Mouse (Mus musculus) neural tube, embryonic 13.5 days (tissue): ENCODE measurements around the gene Tjp3. TPM values are rescaled to one million over a fixed set of nuclear protein-coding genes. Genes with fewer than 3 reads are reported as not detected.
A peak's percentile ranks its signal among the peaks of the same experiment; 100 is the strongest.

Experiments used
- ATAC-seq: fragments of 200-750 bp; cut with Nextera tagmentation; 2 replicates; pipeline ENCODE4 v1.8.0; 2017; ENCODE audit warnings: low read depth, mild to moderate bottlenecking, moderate TSS enrichment, moderate library complexity
- H3K27ac ChIP-seq: fragments of 300-500 bp; sonication (generic); replicated peaks from 2 replicates; pipeline ENCODE4 v1.5.1; 2015; ENCODE audit warnings: moderate library complexity, mild to moderate bottlenecking, inconsistent platforms
- H3K27me3 ChIP-seq: fragments of 300-500 bp; sonication (generic); 2 replicates; pipeline ENCODE4 v1.6.1; 2015; ENCODE audit warnings: mild to moderate bottlenecking, inconsistent platforms
- H3K36me3 ChIP-seq: fragments of 300-500 bp; sonication (generic); 2 replicates; pipeline ENCODE4 v1.6.1; 2015; ENCODE audit warnings: mild to moderate bottlenecking, inconsistent platforms
- H3K4me1 ChIP-seq: fragments of 300-500 bp; sonication (generic); replicated peaks from 2 replicates; pipeline ENCODE4 v1.6.1; 2015; ENCODE audit warnings: inconsistent platforms
- H3K4me2 ChIP-seq: fragments of 300-500 bp; sonication (generic); 2 replicates; pipeline ENCODE4 v1.6.1; 2015; ENCODE audit warnings: inconsistent platforms, mild to moderate bottlenecking, moderate library complexity
- H3K4me3 ChIP-seq: fragments of 300-500 bp; sonication (generic); 2 replicates; pipeline ENCODE4 v1.5.1; 2015; ENCODE audit warnings: mild to moderate bottlenecking, inconsistent platforms
- H3K9ac ChIP-seq: fragments of 300-500 bp; sonication (generic); 2 replicates; pipeline ENCODE4 v1.6.1; 2015; ENCODE audit warnings: moderate library complexity, mild to moderate bottlenecking, inconsistent platforms
- H3K9me3 ChIP-seq: fragments of 300-500 bp; sonication (generic); 2 replicates; pipeline ENCODE4 v1.6.1; 2016; ENCODE audit warnings: inconsistent platforms
- WGBS: fragments of 180-500 bp; shearing (Covaris S2); methylation state at CpG from one replicate; pipeline ENCODE4 v1.1.7; 2015; 5-methylcytosine and 5-hydroxymethylcytosine counted together
- polyA plus RNA-seq: library from polyadenylated mRNA; unstranded; fragments of >200 nt; fragmentation: Nextera tagmentation; extraction: Ambion mirVana; gene quantifications from 2 replicates; pipeline ENCODE4 v1.2.1, GENCODE M21; 2015

Tjp3 gene
- polyA plus RNA-seq, 1 experiment from 2014 or later: 2.3 TPM

DNA sequence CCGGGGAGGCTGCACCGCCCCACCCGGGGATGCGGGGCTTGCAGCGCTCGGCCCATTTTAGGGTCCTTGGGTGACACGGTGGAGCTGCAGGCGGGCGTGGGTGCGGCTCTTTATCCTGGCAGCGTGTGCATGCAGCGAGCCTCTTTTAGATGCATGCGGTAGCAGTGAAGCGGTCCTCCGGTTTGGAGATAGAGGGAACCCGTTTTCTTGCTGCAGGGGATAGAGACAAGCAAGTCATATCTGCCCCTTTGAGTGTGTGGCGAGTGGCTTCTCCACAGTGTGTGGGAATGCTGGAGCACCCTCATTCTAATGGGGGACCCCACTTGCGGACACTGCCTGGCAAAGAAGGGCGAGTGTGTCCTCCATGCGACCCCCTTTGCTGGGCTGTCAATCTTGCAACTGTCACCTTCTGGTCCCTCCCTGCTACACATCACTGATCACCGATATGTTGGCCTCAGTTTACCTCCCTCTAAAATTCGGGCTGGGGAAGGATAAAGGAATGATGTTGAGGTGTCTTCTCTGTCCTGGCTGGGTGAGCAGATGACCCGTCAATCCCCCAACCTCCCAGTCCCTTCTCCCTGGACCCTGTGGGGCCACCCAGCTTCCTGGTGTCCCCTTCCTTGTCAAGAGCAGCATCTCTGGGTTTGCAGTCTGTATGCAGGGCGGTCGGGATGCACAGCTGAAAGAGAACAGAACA, 2.1 kb upstream of the Tjp3 start:
- Histone ChIP-seq H3K27me3 (peaks cover 25% of the 10 kb centered on the region), H3K4me1 (peaks cover 47% of the 10 kb centered on the region), H3K36me3 (0 out of 2 replicates have a peak, but pooled peaks cover 2% of the 10 kb centered on the region), H3K9me3 (no peaks in the 10 kb centered on the region), H3K27ac (peak overlapping the region; percentile 90), H3K9ac (peak overlapping the region; percentile 92), H3K4me2 (peak overlapping the region; percentile 90), H3K4me3 (peak overlapping the region; percentile 88)
- ATAC-seq: peak; percentile 32
- WGBS: 3% methylated on average over 25 of the region's 25 CpGs

DNA sequence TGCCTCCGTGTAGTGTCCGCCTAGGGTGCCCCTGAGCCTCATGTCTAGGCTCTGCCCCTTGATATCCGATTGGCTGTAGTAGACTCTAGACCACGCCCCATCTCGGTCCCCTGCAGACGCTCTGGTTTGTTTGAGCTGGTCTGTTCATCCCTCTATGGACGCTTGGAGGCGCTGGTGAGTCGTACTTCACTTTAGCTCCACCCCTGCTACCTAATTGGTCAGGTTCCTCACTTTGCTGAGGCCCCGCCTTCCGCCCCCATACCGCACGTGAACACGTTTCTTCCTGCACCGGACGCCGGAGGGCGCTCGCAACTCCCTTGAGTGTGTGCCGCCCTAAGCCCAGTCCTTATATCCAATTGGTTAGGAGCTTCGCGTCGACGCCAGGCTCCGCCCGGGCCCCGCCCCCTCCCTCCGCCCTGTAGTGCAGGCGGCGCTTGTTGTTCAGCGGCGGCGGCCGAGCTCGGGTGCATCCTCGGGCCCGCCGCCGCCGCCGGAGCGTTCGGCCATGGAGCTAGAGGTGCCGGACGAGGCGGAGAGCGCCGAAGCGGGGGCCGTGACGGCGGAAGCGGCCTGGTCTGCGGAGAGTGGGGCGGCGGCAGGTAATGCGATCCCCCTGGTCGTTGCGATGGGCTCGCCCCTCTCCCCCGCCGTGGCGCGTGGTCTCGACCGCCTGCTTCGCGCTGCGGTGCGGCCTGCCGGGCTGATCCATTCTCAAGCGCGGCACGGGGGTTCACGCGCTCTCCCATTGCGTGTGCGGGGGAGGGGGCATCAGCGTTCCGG, 1.4 kb upstream of the Tjp3 start, which contains the start of gene Pip5k1c:
Gene Pip5k1c (plus strand): TSS at position 410 of the 780 bp plus-strand sequence.
- WGBS: under 1% methylated on average over 79 of the region's 80 CpGs
- Histone ChIP-seq H3K27ac (peak within 1 kb of the TSS; percentile 90), H3K9ac (peak within 1 kb of the TSS; percentile 92), H3K4me2 (peak within 1 kb of the TSS; percentile 90), H3K4me1 (peaks cover 47% of the 10 kb centered on the region), H3K36me3 (0 out of 2 replicates have a peak, but pooled peaks cover 2% of the 10 kb centered on the region), H3K4me3 (peak within 1 kb of the TSS; percentile 88), H3K27me3 (peaks cover 27% of the 10 kb centered on the region), H3K9me3 (no peaks in the 10 kb centered on the region)
- peak; percentile 93 for ATAC-seq

DNA sequence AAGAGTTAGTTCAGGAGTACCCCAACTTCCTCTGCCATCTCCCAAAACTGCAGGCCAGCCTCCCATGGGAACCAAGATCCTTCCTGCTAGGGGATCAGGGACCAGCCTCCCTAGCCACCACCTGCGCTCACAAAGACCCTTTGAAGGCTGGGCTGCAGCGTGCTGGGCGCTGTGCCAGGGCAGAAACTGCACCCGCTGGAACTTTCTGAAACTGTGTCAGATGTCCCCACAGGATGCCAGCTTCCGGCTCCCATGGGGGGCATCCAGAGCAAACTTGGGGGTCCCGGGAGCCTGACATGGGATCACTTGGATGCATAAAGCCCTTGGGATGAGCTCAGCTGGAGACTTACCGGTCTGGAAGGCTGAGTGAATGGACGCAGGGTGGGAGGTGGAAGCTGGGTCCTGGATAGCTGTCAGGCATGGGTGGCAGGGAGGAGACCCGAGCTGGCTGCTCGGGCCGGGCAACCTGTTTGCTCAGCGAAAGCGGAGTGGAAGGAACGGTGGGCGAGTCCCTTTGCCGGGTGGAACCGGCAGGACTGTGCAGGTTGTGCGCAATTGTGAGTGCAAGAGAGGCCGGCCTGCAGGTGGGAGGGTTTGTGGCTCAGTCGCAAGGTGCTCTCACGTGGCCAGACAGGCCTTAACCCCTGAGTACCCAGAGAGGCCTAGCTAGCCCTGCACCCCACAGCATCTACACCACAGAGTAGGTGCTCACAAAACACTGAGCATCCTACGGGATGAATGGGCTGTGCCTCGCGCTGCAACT, 502 bp downstream of the Tjp3 start:
- Histone ChIP-seq H3K4me1 (peaks cover 44% of the 10 kb centered on the region), H3K4me2 (no peak overlapping the region), H3K4me3 (no peak overlapping the region), H3K9me3 (no peaks in the 10 kb centered on the region), H3K36me3 (no peaks in the 10 kb centered on the region), H3K27ac (no peak overlapping the region), H3K9ac (peak overlapping the region; percentile 10; the same call in 1 of the 2 replicates), H3K27me3 (peaks cover 41% of the 10 kb centered on the region)
- 12% methylated on average over 24 of the region's 24 CpGs for WGBS
- ATAC-seq: no peak

DNA sequence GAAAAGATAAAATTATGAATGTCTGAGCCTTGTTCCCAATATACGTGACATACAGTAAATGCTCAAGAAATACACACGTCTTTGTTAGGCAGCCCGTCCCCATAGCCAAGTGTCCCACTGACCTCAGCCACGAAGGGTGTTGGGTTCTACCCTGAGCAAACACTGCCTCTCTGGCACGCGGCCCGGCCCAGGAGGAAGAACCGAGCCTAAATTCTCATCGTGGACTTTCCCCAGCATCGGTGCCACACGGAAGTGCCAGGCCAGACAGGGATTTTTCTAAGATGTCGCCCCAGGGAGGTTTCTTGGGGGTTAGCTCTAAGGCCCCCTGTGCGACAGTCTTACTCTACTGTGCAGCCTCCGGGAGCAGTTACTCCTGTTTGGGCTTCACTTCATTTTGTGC, 1.6 kb downstream of the Tjp3 start:
- Histone ChIP-seq H3K36me3 (no peaks in the 10 kb centered on the region), H3K27ac (no peak overlapping the region), H3K4me2 (no peak overlapping the region), H3K9ac (no peak overlapping the region), H3K9me3 (no peaks in the 10 kb centered on the region), H3K4me1 (peaks cover 33% of the 10 kb centered on the region), H3K27me3 (peaks cover 47% of the 10 kb centered on the region), H3K4me3 (no peak overlapping the region)
- 60% methylated on average over 14 of the region's 14 CpGs for WGBS
- no peak for ATAC-seq

DNA sequence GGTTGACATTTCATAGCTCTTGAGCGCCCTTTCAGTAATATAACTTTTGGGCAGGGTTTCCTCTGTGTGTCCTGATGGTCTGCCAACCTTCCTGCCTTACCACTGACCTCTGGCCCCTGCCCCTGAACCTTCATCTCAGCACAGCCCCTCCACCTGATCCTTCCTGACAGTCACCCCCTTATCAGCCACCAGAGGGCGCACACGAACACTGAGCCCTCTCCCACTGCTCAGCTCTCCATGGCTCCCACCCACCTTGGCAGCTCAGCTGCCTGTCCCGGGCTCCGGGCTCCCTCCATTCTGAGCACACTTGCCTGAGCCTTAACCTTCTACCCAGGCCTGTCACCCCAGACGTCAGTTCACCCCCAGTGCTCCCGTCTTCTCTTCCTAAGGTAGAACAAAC, 2.1 kb downstream of the Tjp3 start:
- Histone ChIP-seq H3K27ac (no peak overlapping the region), H3K36me3 (no peaks in the 10 kb centered on the region), H3K27me3 (peaks cover 53% of the 10 kb centered on the region), H3K4me1 (peaks cover 28% of the 10 kb centered on the region), H3K4me3 (no peak overlapping the region), H3K9ac (no peak overlapping the region), H3K4me2 (no peak overlapping the region), H3K9me3 (no peaks in the 10 kb centered on the region)
- 5% methylated on average over 7 of the region's 7 CpGs for WGBS
- ATAC-seq: no peak

DNA sequence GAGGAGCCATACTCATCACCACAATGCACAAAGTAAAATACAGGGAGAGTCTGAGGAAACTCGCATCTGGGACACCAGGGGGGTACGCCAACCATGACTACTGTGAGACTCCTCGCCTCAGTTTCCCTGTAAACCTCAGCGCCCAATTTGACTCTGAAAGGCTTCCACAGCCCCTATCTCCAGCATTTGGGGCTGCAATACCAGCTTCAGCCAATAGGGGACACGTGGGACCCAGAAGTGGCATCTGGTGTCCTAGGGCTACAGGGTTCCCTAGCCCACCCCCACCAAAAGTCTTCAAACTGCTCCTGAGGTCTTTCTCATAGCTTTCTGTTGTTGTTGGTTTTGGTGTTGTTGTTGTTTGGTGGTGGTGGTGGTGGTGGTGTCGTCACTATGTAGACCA, 2.8 kb downstream of the Tjp3 start:
- WGBS: 41% methylated on average over 6 of the region's 6 CpGs
- no peaks in the 10 kb centered on the region for H3K36me3 ChIP-seq
- no peak for ATAC-seq

DNA sequence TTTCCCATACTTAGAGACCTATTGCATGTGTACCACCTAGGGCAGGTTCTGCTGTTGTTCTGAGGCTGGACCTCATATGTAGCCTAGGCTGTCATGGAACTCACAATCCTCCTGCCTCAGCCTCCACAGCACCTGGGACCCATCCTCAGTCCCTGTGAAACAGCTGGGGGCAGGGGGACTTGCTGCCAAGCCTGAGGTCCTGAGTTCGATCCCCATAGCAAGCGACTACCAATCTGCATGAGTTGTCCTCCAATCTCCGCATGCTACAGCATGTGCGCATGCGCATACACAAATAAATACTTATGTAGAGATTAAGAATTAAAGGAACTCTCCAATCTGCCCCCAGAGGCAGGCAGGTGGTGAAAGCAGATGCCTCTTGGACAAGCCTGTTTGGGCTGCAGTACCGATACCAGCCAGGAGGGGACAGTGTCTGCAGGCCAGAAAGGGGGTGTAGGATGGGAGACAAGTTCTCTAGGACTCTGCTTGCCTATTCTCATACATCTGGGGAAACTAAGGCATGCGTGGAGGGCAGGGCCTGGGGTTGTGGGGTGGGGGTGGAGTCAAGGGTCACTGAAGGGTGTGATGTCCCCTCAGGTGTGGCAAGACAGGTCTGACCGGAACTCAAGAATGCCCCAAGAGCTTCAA, 3.7 kb downstream of the Tjp3 start:
- Histone ChIP-seq H3K4me2 (no peak overlapping the region), H3K4me3 (no peak overlapping the region), H3K9ac (no peak overlapping the region), H3K36me3 (no peaks in the 10 kb centered on the region), H3K27me3 (peaks cover 69% of the 10 kb centered on the region), H3K9me3 (no peaks in the 10 kb centered on the region), H3K4me1 (peaks cover 20% of the 10 kb centered on the region), H3K27ac (no peak overlapping the region)
- 61% methylated on average over 8 of the region's 8 CpGs for WGBS
- no peak for ATAC-seq

More for the DNA sequence above, 2.8 kb downstream of the Tjp3 start:
- peaks cover 60% of the 10 kb centered on the region for H3K27me3 ChIP-seq
- no peak overlapping the region for H3K27ac ChIP-seq
- H3K4me1 ChIP-seq: peaks cover 21% of the 10 kb centered on the region
- H3K9me3 ChIP-seq: no peaks in the 10 kb centered on the region
- no peak overlapping the region for H3K4me3 ChIP-seq
- no peak overlapping the region for H3K4me2 ChIP-seq
- H3K9ac ChIP-seq: no peak overlapping the region

DNA sequence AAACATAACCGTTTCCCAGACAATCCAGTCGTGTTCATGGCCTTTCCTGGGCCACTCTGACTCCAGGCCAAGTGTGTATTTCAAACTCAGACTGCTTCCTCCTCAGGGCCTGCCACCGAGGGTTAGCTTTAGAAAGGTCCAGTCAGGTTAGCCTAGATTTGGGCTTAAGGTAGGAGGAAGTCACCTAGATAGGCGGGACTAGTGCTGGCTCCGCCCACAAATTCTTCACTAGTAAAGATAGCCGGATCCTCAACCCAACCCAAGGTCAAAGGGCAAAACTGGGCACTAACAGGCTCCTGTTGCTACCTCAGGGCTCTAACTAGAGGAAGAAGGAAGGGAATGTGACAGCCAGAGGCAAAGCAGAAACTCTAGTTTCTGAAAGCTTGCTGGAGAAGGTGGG, 4.8 kb downstream of the Tjp3 start:
- no peak for ATAC-seq
- Histone ChIP-seq H3K36me3 (no peaks in the 10 kb centered on the region), H3K27ac (no peak overlapping the region), H3K9ac (no peak overlapping the region), H3K27me3 (peaks cover 70% of the 10 kb centered on the region), H3K9me3 (no peaks in the 10 kb centered on the region), H3K4me2 (no peak overlapping the region), H3K4me1 (peaks cover 20% of the 10 kb centered on the region), H3K4me3 (no peak overlapping the region)
- 45% methylated on average over 6 of the region's 6 CpGs for WGBS

DNA sequence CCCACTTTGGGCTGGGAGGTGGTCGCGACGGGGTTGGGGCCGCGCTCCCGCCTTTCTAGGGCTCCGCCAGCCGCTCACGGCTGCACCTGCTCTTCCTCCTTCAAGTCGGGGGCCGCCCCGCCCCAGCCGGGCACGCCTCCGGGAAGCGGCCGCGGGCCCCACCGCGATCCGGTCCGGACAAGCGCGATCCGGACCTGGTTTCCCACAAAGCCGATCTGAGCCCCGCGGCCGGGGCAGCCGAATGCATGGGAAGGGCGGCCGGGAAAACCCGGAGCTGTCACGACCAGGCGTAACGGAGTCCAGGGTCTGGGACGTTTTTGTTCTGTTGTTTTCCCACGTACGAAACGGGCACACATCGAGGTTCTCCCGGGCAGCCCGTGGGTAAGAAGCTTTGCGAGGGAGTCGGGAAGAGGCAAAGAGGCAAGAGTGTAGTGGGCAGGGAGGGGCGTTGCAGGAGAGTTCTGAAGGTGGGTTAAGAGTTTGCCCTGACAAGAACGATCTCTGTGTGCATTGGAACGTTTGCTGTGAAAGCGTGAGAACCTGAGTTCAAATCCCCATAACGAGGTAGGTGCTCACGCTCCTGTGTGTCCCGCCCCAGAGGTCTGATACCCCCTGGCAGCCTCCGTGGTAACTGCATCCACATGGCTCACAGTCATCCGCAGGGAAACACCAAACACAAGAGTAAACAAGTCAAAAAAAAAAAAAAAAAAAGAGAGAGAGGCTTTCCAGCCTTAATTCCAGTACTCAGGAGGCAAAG, 5.5 kb downstream of the Tjp3 start:
- H3K27me3 ChIP-seq: peaks cover 69% of the 10 kb centered on the region
- 2% methylated on average over 54 of the region's 54 CpGs for WGBS
- peak; percentile 55 for ATAC-seq

DNA sequence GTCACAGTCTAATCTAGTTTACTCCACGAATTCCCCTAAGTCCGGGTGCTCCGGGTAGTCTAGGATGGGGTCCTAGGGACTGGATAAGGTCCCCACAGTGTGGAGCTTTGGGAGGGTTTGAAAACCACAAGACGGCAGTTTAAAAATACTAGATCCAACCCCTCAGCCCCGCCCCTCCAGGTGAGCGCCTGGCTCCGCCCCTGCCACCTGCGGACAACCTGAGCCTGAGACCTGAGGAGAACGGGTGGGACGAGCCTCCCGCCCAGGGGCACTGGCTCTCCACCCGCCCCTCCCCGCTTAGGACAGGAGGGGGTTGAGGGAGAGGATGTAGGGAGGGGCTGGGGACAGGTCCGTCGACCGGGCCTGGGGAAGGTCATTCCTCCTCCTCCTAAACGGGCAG, 6.7 kb downstream of the Tjp3 start:
- no peak overlapping the region for H3K9ac ChIP-seq
- no peaks in the 10 kb centered on the region for H3K36me3 ChIP-seq
- H3K27me3 ChIP-seq: peaks cover 69% of the 10 kb centered on the region
- H3K9me3 ChIP-seq: no peaks in the 10 kb centered on the region
- H3K27ac ChIP-seq: no peak overlapping the region
- ATAC-seq: no peak
- H3K4me1 ChIP-seq: peaks cover 2% of the 10 kb centered on the region; the same call in 1 of the 2 replicates
- no peak overlapping the region for H3K4me3 ChIP-seq
- 9% methylated on average over 17 of the region's 17 CpGs for WGBS
- H3K4me2 ChIP-seq: no peak overlapping the region

More for the DNA sequence above, 5.5 kb downstream of the Tjp3 start:
- H3K9ac ChIP-seq: peak overlapping the region; percentile 72
- peak overlapping the region; percentile 74 for H3K4me2 ChIP-seq
- no peaks in the 10 kb centered on the region for H3K9me3 ChIP-seq
- peak overlapping the region; percentile 43 for H3K4me3 ChIP-seq
- no peak overlapping the region for H3K27ac ChIP-seq
- no peaks in the 10 kb centered on the region for H3K36me3 ChIP-seq
- H3K4me1 ChIP-seq: peaks cover 13% of the 10 kb centered on the region

DNA sequence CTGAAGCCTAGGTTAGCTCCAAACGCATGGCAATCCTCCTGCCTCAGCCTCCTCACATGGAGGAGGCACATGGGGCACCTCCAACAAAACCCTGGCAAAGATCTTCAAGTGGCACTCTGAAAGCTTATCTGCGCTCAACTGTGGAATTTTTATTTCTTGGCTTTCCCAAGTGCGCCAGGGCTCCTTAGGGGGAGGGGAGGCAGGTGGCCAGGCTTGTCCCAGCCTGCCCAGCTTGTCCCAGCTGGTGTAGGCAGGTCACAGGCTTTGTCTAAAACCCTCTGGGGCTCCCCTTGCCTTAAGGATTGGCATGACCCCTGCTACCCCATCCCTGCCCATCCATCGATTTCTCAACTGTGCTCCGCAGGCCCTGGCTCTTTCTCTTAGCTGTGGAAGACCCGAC, 7.2 kb downstream of the Tjp3 start:
- WGBS: 44% methylated on average over 6 of the region's 6 CpGs
- Histone ChIP-seq H3K9me3 (no peaks in the 10 kb centered on the region), H3K27ac (no peak overlapping the region), H3K27me3 (peaks cover 70% of the 10 kb centered on the region), H3K9ac (no peak overlapping the region), H3K4me1 (no peaks in the 10 kb centered on the region; the same call in 1 of the 2 replicates), H3K36me3 (no peaks in the 10 kb centered on the region), H3K4me2 (no peak overlapping the region), H3K4me3 (no peak overlapping the region)
- ATAC-seq: no peak
